Mouse (Mus musculus) ES-E14 (cell line): Measurements from ENCODE around the gene Actn2. TPM values are rescaled to one million over a fixed set of nuclear protein-coding genes. Genes with fewer than 3 reads are reported as not detected.
A peak's percentile ranks its signal among the peaks of the same experiment; 100 is the strongest.

Experiments
- DNase-seq: peaks from one replicate; pipeline ENCODE4 v3.0.0-alpha.2; 2013; ENCODE audit warnings: low read depth, low spot score
- H3K27ac ChIP-seq: 2 replicates; pipeline ENCODE4 v1.5.1; 2012; ENCODE audit warnings: low read depth, mild to moderate bottlenecking, low read length, moderate library complexity, mixed read lengths; ENCODE audit not compliant: poor library complexity, insufficient read depth, severe bottlenecking
- H3K36me3 ChIP-seq: 2 replicates; pipeline ENCODE4 v1.6.1; 2012; ENCODE audit warnings: mild to moderate bottlenecking, low read length, moderate library complexity, mixed read lengths; ENCODE audit not compliant: control insufficient read depth, poor library complexity, insufficient read depth, severe bottlenecking
- H3K4me1 ChIP-seq, 2 experiments: fragments of 150-350 bp in 1 of 2; sonication (generic) in 1 of 2; 2 replicates each; pipeline ENCODE4 v1.6.1; 2012; ENCODE audit warnings: low read length in 2 of 2, mild to moderate bottlenecking in 1 of 2, mixed read lengths in 1 of 2; ENCODE audit not compliant: control insufficient read depth in 2 of 2, insufficient read depth in 2 of 2, poor library complexity in 1 of 2
- H3K4me3 ChIP-seq, 2 experiments: fragments of 150-350 bp in 1 of 2; sonication (generic) in 1 of 2; 2 replicates each; pipeline ENCODE4 v1.5.1; 2012; ENCODE audit warnings: low read length in 2 of 2, low read depth in 1 of 2, mild to moderate bottlenecking in 1 of 2, mixed read lengths in 1 of 2; ENCODE audit not compliant: insufficient read depth in 1 of 2, poor library complexity in 1 of 2, severe bottlenecking in 1 of 2
- H3K9ac ChIP-seq: 2 replicates; pipeline ENCODE4 v1.6.1; 2012; ENCODE audit warnings: low read depth, mild to moderate bottlenecking, low read length, mixed read lengths; ENCODE audit not compliant: poor library complexity, insufficient read depth, severe bottlenecking
- H3K9me3 ChIP-seq: fragments of 150-350 bp; sonication (generic); 2 replicates; pipeline ENCODE4 v1.6.1; 2012; ENCODE audit warnings: low read depth, mild to moderate bottlenecking, low read length; ENCODE audit not compliant: control insufficient read depth, insufficient read depth
- CHD2 ChIP-seq: IDR thresholded peaks from 2 replicates; pipeline ENCODE4 v1.6.1; 2014; ENCODE audit warnings: mild to moderate bottlenecking, low read depth, low read length, inconsistent platforms
- HCFC1 ChIP-seq: IDR thresholded peaks from 2 replicates; pipeline ENCODE4 v1.6.1; 2012; ENCODE audit warnings: low read length, inconsistent platforms, borderline replicate concordance; ENCODE audit not compliant: insufficient read depth
- MAFK ChIP-seq: IDR thresholded peaks from 2 replicates; pipeline ENCODE4 v1.6.1; 2014; ENCODE audit warnings: mild to moderate bottlenecking, low read depth, low read length, inconsistent platforms; ENCODE audit not compliant: insufficient read depth
- ZC3H11A ChIP-seq: IDR thresholded peaks from 2 replicates; pipeline ENCODE4 v1.6.1; 2012; ENCODE audit warnings: low read depth, mild to moderate bottlenecking, inconsistent platforms, low read length, borderline replicate concordance
- ZNF384 ChIP-seq: IDR thresholded peaks from 2 replicates; pipeline ENCODE4 v1.6.1; 2012; ENCODE audit warnings: low read depth, low read length, inconsistent platforms
- in situ Hi-C, 2 experiments: fragments of 600-800 bp; cut with MboI; formaldehyde crosslinking; loops; one replicate each; pipeline ENCODE4 v1.15.1; 2025; ENCODE audit warnings: low sequenced_read_pairs in 2 of 2, inconsistent platforms in 1 of 2; ENCODE audit not compliant: unreplicated experiment in 2 of 2
- total RNA-seq: library from RNA; depleted of rRNA; stranded (reverse); fragments of 300-350 nt; gene quantifications from 2 replicates; pipeline ENCODE4 v1.2.3, GENCODE M21; 2012

The Actn2 gene
- total RNA-seq, 1 experiment, result 6.9 TPM

DNA sequence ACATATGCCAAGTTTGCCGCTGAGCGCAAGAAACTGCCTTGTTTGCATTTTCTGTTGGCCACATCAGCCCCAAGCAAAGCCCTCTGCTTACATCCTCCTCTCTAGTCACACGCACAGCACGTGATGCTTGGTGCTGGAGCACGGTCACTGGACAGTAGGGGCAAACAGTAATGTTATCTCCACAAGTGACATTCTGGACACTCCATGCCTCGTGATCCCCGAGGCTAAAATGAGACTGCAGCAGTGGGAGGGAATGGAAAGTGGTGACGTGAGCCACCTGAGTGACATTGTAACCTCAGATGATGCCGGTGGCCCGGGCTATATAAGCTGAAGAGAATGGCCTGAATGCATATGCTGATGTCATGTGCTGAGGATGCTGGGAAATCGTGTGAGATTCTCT lies 29.4 kb upstream of the Actn2 start:
- H3K27ac ChIP-seq, result no peak overlapping the region

DNA sequence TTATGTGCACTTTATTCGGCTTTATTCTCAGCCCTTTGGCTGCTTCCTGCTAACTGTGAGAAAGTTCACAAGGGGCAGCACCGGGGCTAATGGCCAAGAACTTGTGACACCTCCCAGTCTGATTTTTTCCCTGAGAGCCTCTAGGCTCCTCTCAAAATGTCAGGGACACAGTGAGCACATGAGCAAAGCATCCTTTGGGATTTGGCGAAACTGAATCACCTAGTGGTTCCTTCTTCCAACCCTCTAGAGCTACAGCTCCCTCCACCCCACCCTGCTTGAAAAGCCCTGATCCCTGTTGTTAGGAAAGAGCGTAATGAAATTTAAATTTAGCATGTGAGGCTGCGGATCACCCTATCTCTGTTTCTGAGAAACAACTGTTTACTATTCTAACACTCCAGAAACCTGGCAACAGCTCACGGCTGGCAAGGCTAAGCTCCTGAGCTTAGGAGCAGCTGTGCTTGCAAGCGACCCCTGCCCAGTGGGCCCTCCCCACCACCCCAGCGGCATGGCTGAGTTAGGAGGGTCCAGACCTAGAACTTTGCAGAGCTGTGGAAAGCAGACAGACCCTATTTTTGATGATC lies 28.6 kb upstream of the Actn2 start:
- Histone ChIP-seq H3K27ac (no peak overlapping the region), H3K36me3 (no peaks in the 10 kb centered on the region), H3K4me3 (no peak overlapping the region), H3K9ac (no peak overlapping the region), H3K9me3 (no peaks in the 10 kb centered on the region), H3K4me1 (no peaks in the 10 kb centered on the region)
- no peak for DNase-seq
- TF ChIP-seq HCFC1 (no peak), MAFK (no peak), CHD2 (no peak), ZC3H11A (no peak), ZNF384 (no peak)
- in situ Hi-C loops, result no loop called here

More for the DNA sequence above, 29.4 kb upstream of the Actn2 start:
- H3K9me3 ChIP-seq, result no peaks in the 10 kb centered on the region
- no peak overlapping the region for H3K9ac ChIP-seq
- in situ Hi-C loops, result no loop called here
- H3K4me1 ChIP-seq, result no peaks in the 10 kb centered on the region
- TF ChIP-seq ZC3H11A, result no peak
- 0 out of 2 replicates have a peak, but pooled peaks have one; percentile 32 for TF ChIP-seq MAFK
- H3K4me3 ChIP-seq, result no peak overlapping the region
- no peak for DNase-seq
- H3K36me3 ChIP-seq, result no peaks in the 10 kb centered on the region

DNA sequence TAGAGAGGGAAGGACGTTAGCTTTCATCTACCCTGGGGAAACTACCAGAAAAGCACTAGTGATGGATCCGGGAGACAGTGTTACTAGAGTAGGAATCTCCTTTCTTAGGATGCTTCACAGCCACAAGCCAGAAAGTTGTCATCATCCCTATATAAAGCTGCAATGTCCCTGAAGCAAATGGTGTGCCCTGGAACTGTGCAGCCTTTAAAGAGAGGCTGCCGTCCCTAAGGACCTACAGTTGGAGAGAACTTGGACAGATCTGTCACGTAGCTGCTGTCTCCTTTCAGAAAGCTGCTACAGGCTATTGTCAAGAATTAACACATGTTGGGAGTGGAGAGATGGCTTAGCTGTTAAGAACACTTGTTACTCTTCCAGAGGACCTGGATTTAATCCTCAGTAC lies 20.9 kb upstream of the Actn2 start:
- DNase-seq, result no peak
- Histone ChIP-seq H3K27ac (no peak overlapping the region), H3K4me1 (peaks cover 3 to 7% of the 10 kb centered on the region in 2 experiments; a peak in 2 of 4 replicates), H3K9ac (no peak overlapping the region), H3K4me3 (no peak overlapping the region), H3K36me3 (no peaks in the 10 kb centered on the region), H3K9me3 (no peaks in the 10 kb centered on the region)
- in situ Hi-C loops, result no loop called here
- no peak for TF ChIP-seq ZNF384
- no peak for TF ChIP-seq MAFK
- TF ChIP-seq HCFC1, result no peak
- no peak for TF ChIP-seq ZC3H11A
- no peak for TF ChIP-seq CHD2

DNA sequence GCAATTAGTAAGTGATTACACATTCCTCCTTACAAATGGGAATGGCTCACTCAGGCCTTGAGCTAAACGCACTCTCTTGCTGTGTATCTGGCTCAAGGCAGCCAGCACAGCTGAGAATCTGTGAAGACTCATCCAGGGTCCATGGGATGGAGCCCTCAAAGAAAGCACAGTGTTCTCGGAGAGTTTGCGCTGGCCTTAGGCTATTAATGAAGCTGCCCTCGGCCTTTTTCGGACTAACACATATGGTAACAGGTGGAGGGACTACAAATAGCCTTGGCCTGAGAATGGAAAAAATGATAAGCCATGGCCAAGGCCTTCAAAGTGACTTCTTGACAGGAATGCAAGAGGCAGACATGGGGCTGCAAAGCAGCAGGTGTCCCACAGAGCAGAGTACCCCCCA lies 17.0 kb upstream of the Actn2 start:
- in situ Hi-C loops, result no loop called here
- H3K9ac ChIP-seq, result no peak overlapping the region
- H3K9me3 ChIP-seq, result no peaks in the 10 kb centered on the region

DNA sequence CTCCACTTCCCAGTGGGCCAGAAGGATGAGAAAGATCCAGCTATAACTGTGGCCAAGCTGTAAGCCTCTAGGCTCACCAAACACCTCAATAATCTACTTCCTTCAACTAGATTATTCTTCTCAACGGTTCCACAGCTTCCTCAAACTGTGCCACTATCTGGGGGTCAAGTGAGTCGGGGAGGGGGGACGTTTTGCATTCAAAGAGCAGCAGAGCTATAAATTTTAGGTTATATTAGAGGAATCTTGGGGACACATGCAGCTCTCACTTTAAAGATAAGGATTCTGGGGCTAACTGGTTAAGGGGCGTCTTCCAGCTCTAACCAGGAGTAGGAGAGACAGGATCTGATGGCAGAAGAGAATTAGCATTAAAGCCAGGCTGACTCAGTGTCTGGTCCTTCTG lies 15.6 kb upstream of the Actn2 start:
- in situ Hi-C loops, result no loop called here
- no peak for TF ChIP-seq ZNF384
- H3K9me3 ChIP-seq, result no peaks in the 10 kb centered on the region
- H3K9ac ChIP-seq, result no peak overlapping the region
- no peak overlapping the region for H3K4me3 ChIP-seq
- H3K36me3 ChIP-seq, result no peaks in the 10 kb centered on the region
- DNase-seq, result no peak
- H3K27ac ChIP-seq, result no peak overlapping the region
- peaks cover 3 to 7% of the 10 kb centered on the region in 2 experiments; a peak in 2 of 4 replicates for H3K4me1 ChIP-seq

More for the DNA sequence above, 17.0 kb upstream of the Actn2 start:
- Histone ChIP-seq H3K4me1 (peaks cover 3 to 7% of the 10 kb centered on the region in 2 experiments; a peak in 2 of 4 replicates), H3K4me3 (no peak overlapping the region), H3K36me3 (no peaks in the 10 kb centered on the region), H3K27ac (no peak overlapping the region)
- DNase-seq, result no peak
- no peak for TF ChIP-seq CHD2
- no peak for TF ChIP-seq HCFC1
- TF ChIP-seq ZNF384, result no peak
- no peak for TF ChIP-seq MAFK
- TF ChIP-seq ZC3H11A, result no peak
